Mouse (Mus musculus): ENCODE data around the gene Taf6l. TPM values are rescaled to one million over a fixed set of nuclear protein-coding genes. Genes with fewer than 3 reads are reported as not detected.
A peak's percentile ranks its signal among the peaks of the same experiment; 100 is the strongest.

The Taf6l gene
- total RNA-seq, 4 experiments from 2014 or later = 13.7 to 18.1 (median 15.9) TPM

DNA sequence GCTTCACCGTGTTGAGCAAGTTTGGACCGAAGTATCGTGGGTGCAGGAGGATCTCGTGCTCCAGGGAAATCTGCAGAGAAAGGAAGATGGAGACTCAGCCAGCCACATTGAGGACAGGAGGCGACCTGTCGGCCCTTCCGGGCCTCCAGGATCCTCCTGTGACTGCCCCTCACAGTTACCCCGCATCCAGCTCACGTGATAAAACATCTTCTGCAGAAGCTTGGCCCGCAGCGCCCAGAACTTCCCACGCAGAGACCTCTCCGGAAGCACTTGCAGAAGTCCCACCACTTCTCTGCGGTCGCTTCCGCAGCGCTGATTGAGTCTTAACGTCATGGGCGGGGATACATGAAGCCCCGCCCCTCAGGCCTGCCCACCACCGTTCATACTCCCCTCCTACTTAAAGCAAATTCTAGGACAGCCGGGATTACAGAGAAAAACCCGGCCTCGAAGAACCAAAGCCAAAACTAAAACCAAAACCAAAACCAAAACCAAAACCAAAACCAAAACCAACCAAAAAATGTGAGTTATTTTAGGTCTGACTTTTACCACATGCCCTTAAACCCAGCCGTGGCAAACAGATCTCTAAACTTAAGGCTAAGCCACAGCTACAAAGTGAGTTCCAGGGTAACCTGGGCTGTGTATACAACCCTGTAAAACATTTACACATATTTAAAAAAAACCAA lies 12.2 kb upstream of the Taf6l start, which contains the start of gene Polr2g:
Gene Polr2g, minus strand, starts transcription at position 314 of the 683 bp plus-strand sequence.
- DNase-seq (ENCODE audit: low spot score in 2 of 2) = peak; percentile 68 to 94

DNA sequence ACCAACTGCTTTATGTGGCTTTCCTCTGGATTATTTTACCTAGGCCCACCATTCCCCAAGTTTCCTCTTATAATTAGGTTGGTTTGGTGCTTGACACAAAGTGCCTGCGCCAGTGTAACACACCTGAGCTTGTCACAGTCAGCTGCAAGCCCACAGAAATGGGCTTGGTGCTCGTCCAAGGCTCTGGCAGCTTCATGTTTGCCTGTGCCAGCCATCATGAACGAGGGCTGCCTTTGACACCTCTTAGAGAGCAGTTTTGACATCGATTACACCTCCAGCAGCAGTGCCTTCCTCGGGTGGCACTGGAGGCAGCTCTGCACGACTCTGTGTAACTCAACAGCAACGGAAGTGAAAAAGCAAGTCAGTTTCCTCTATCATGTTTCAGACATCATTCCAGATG lies 4.0 kb upstream of the Taf6l start:
- DNase-seq (ENCODE audit: low spot score in 2 of 2) = no peak

DNA sequence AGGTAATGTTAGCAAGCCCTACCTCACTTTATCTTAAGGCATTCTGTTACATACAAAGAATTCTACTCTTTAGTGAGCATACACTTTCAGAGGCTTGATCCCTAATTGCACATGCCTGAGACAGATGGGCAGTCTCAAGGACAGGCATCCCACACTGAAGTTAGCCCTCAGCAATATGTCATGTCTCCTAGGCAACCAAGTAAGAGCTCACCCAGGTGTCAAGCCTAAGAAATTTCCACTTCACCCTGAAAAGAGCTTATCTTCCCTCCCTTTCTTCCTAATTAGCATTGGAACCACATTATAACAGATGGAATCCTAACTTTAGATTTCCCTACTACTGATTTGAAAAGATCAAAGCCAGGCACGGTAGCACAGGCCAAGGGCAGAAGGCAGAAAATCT lies 3.0 kb upstream of the Taf6l start:
- no peak for DNase-seq (ENCODE audit: low spot score in 2 of 2)

DNA sequence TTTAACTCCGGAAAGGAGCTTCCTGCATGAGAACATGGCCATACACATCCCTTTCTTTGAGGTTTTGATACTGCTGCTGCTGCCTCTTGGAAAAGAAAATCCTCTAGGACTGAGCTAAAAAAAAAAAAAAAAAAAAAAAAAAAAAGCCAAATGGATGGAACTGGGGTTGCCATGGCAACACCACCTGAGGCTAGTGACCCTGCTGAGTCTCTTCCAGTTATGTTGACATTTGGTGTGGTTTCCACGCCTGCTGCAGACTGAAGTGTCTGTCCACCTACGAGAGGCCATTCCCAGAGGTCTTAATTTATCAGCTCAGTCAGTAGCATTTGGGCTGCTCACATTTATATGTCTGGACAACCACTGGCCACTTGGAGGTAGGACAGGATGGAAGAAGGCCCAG lies 2.3 kb upstream of the Taf6l start:
- DNase-seq (ENCODE audit: low spot score in 2 of 2) = no peak

DNA sequence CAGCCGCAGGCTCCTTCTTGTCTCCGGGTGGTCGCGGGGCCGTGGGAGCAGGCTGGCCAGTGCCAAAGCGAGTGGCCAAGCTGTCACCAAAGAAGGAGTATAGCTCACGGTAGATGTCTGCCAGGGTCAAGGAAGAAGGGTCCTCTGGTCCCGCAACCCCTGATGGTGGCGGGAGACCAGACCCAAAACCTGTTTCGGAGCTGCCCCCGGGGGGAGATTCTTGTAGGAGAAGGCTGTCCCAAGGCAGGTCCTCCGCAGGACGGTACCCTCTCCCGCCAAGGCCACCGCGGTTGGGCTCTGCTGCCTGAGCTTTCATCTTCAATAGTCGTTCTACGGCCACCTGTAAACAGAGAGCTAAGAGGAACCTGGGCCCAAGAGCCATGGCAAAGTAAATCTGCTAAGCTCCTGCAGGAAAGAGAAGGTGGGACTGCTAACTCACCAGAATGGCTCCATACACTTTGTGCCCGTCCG lies 11.2 kb downstream of the Taf6l start:
- no peak for DNase-seq (ENCODE audit: low spot score in 2 of 2)

DNA sequence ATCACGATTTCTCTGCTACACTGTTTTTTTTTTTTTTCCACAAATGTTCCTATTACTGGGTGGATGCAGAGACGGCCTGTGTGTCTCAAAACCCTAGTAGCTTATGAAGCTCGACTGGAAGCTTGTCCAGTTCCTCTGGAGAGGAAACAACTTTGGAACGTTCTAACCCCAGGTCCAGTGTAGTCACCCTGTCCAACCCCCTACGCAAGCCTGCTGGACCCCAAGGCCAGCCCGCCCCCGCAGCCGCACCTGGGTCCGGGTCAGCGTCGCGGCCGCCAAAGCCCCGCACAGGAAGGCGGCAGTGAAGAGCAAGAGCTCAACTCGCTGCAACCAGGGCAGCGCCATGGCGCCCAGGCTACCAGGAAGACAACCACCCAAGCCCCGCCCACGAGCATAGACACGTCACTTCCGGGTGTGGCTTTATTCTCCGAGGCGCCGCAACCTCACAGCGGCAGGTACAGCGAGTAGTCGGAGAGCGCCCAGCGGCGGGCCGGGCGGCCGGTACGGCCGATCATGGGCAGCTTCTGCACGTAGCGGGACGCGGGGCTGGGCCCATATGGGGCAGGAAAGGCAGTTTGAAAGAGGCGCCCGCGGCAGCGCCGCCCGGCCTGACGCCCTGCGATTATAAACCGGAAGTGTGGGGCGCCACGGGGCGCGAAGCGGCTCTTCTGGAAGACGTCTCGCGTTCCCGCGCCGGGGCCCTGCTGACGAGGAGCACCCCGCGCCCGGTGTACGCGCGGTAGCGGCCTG lies 12.0 kb downstream of the Taf6l start, which contains the start of gene Tmem179b:
Gene Tmem179b, minus strand, starts transcription at position 382 of the 750 bp plus-strand sequence.
- DNase-seq (ENCODE audit: low spot score in 2 of 2) = peak; percentile 94 to 97

DNA sequence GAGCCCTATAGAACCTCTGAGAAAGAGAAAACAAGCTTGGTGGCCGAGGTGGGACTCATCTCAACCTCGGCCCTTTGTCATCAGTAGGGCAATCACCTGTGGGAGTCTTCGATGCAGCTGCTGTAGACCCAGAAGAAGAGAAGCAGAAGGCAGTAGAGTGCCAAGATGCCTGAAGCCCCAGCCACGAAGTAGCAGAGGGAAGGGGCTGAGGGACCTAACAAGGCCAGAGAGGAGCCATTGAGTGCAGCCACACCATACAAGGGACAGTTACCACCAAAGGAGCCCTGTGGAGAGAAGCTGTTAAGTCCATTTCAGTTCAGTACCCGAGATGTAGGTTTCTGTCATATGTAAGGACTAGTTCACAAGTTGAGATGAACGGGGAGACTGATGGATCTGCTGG lies 12.8 kb downstream of the Taf6l start:
- DNase-seq (ENCODE audit: low spot score in 2 of 2) = no peak

DNA sequence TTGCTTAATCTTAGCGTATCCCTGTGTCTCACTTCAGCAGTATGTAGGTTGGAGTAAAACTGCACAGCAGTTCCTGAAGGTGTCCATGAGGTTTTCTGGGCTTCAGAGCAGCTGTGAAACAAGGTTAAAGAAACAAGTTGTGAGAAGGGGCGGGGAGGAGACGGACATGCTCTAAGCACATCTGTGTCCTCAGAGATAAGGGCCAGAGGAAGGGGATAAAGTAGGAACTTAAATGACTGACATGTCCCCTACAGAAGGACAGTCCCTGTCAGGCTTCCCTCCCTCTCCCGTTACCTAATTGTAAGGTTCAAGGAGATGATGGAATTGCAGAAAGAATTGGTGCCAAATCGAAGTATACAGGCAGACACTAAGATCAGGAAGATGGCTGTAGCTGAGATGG lies 13.2 kb downstream of the Taf6l start:
- DNase-seq (ENCODE audit: low spot score in 2 of 2) = no peak

DNA sequence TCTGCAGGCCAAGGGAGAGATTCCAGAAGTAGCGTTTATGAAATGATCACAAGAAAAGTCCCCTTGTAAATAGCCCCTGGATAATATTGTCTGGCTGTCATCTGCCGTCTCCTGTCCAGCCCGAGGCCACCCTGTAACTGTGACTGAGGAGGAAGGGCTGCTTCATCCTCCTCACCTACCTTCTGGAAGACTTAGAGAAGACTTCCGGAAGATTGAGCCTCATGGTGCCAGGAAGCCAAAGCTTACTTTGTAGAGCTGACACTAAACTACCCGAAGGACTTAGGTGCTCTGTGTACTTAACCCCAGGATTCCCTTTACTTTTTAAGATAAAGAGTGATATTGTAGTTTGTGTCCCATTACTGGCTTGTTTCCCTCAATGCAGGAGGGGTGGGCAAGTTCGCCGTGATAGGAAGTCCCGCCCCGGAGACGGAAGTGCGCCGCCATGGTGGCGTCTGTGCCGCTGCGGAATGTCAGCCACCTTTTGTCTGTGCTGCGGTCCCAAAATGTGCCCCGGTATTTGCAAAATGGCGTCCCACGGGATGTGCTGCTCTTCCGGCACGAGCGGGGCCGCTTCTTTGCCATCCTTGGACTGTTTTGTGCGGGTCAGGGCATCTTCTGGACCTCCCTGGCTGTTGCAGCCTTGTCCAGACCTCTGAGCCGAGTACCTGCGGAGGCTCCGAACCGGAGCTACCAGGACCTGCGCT lies 15.5 kb downstream of the Taf6l start, which contains the start of gene Tmem223:
Gene Tmem223, plus strand, starts transcription at position 430 of the 704 bp plus-strand sequence.
- peak; percentile 62 to 70 for DNase-seq (ENCODE audit: low spot score in 2 of 2)

DNA sequence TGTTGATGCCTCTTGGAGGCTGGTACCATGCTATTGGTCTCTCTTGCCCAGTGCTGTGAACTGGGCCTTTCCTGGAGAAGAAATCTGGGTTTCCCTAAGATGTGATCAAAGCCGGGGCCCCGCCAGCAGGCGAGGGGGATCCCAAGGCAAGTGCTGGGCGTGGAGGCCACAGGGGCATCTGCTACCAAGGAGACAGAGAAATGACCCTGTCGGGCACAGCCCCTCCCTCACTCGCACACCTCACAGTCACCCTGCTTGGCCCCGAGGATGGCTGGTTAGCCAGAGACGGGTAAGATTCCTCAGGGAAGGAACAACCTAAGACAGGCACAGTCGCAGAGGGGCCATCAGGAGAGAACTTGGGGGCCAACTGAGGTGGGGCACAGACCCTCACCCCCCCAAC lies 20.7 kb downstream of the Taf6l start:
- DNase-seq (ENCODE audit: low spot score in 2 of 2) = no peak

DNA sequence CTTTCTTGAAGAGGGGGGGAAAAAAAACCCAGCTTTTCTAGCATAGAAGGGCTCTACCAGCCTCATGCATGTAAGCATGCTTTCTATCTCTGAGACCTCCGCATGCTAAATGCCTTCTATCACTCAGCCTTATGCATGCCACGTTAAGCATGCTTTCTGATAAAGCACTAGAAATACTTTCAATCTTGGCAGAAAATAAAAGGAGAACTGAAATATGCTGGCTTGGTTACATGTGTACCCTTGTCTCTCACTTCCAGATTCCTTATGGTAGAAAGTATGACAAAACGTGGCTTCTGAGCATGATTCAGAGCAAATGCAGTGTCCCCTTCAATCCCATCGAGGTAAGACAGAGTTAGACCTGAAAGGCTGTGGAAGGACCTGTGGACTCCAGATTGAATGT lies 22.9 kb downstream of the Taf6l start:
- DNase-seq (ENCODE audit: low spot score in 2 of 2) = no peak

DNA sequence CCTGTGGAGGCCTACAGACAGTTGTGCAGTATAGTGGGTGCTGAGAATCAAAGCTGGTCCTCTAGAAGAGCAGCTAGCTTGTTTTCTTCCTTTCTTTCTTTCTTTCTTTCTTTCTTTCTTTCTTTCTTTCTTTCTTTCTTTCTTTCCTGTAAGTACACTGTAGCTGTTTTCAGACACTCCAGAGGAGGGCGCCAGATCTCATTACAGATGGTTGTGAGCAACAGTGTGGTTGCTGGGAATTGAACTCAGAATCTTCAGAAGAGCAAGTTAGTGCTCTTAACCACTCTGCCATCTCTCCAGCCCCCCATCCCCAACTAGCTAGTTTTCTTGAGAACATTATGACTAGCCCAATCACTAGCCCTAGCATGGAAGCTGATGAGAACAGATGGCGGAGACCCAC lies 25.5 kb downstream of the Taf6l start:
- no peak for DNase-seq (ENCODE audit: low spot score in 2 of 2)

DNA sequence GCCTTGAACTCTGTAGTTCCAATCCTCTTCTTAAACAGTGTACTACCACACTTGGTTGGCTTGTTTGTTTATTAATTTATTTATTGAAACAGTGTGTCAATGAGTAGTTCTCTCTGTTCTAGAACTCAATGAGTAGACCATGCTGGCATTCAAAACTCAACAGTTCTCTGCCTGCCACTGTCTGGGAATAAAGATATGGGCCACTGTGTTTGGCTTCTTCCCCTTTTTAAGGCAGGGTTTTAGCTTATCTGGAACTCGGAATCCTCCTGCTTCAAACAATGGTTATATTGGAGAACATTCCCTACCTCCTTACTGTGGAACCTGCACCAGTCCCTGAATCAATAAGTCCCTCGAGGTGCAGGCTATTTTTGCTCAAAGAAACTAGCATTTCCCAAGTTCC lies 27.3 kb downstream of the Taf6l start:
- no peak for DNase-seq (ENCODE audit: low spot score in 2 of 2)

DNA sequence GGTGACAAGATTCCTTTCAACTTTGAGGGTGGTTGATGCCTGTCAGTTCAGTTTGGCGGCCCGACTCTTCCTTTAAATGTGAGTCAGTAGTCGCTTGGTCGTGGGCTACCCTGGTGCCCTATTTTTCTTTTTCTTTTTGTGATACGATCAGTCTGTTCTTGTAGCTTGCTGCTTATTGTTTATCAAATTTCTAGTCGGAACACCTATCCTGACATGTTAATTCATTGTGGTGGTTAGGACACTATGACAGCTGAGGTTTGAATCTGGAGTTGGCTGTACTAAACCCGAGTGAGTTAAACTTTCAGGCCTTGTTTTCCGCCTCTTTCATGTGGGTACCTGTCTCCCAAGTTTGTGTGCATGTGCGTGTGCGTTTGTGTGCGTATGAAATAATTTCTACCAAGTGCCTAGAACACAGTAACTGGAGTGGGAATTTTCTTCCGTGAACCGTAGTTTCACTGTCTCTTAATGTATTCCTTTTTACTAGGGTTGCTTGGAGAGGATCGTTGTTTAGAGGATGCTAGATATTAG lies 28.7 kb downstream of the Taf6l start:
- DNase-seq (ENCODE audit: low spot score in 2 of 2) = no peak

DNA sequence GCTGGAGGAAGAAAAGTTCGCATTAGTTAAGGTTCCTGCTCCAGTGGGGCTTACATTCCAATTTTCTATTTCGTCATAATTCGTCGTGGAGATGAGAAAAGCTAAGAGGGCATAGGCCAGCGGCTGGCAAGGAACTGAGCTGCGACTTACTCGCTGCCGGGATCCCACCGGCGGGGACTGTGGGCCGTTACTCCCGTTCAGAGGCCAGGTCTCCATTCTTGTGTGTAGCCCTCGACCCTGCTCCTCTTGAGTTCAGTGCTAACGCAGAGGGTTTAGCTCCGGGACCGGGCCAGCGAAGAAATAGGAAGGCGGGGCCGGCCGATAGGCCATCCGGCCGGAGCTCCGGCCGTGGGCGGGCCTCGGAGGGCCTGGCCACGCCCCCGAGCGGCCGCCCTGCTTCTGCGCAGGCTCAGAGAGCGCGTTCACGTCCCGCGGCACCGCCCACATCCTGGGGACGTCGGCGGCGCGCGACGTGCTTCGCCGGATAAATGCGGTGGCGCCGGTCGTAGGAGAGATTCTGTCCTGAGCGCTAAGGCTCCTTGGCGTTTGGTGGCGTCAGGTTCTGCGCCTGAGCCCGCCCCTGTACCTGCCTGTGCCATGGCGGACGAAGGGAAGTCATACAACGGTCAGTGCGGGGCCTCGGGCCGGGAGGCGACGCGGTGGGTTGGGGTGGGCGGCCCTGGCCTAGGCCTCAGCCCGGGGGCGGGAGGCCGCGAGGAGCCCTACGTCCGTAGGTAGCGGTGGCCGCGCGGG lies 29.4 kb downstream of the Taf6l start, which contains the start of gene Nxf1:
Gene Nxf1, plus strand, starts transcription at position 439 of the 753 bp plus-strand sequence.
- peak; percentile 81 to 93 for DNase-seq (ENCODE audit: low spot score in 2 of 2)

DNA sequence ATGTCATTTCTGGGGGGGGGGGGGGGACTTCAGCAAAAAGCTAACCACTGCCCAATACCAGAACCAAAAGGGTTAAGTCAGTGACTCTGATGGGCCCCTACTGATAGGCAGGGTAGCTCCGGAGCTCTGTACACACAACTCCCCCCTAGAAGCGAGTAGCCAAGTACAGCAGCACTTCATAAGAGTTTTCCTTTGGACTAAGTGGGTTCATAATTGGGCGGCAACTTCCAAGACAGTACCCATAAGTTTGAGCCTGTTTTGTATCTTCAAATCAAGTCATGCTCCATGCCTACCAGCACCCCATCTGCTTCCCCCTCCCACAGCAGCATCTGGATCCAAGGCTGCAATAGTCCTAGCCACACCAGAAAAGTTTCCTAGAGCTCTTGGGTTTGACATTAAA lies 30.6 kb downstream of the Taf6l start:
- DNase-seq (ENCODE audit: low spot score in 2 of 2) = no peak

DNA sequence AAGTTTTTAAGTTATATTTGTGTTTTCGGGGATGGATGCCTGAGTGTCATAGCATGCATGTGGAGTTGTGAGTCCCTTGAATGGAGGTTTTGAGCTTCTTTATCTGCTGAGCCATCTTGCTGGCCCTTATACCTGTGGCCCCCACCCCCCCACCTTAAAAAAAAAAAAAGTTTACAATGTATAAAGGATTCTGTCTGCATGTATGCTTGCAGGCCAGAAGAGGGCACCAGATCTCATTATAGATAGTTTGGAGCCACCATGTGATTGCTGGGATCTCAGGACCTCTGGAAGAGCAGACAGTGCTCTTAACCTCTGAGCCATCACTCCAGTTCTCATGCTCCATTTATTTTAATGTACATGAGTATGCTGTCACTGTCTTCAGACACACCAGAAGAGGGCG lies 38.8 kb downstream of the Taf6l start:
- no peak for DNase-seq (ENCODE audit: low spot score in 2 of 2)

DNA sequence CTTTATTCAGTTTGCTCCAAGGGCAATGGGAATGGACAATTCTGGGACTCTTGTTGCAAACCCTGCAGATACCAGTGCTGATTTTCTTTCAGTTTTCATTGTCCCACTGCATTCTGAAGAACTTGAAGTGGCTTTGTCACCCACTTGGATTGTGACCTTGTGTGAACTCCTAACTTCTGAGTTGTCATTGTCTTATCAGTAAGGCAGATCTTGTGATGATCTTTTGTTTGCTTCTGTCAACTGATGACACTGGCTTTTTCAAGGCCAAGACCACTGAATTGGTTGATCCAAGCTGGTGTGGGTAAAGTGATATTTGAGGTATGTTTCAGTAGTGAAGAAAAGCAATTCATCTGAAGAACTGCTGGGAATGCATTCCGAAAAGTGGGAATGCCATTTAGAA lies 40.8 kb downstream of the Taf6l start:
- no peak for DNase-seq (ENCODE audit: low spot score in 2 of 2)

DNA sequence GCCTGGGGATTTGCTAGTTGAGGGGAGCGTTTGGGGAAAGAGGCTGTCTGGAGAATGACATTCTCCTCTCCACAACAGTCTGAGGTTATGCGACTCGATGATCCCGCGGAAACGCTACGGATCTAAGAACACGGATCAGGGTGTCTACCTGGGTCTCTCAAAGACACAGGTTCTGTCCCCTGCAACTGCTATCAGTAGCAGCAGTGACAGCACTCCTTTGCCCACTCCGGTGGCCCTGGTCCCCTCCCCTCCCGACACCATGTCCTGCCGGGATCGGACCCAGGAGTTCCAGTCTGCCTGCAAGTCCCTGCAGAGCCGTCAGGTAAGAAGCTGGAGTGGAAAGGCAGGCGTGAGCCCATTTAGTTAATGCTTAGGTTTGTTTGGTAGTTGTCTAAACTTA lies 44.0 kb downstream of the Taf6l start:
- no peak for DNase-seq (ENCODE audit: low spot score in 2 of 2)

DNA sequence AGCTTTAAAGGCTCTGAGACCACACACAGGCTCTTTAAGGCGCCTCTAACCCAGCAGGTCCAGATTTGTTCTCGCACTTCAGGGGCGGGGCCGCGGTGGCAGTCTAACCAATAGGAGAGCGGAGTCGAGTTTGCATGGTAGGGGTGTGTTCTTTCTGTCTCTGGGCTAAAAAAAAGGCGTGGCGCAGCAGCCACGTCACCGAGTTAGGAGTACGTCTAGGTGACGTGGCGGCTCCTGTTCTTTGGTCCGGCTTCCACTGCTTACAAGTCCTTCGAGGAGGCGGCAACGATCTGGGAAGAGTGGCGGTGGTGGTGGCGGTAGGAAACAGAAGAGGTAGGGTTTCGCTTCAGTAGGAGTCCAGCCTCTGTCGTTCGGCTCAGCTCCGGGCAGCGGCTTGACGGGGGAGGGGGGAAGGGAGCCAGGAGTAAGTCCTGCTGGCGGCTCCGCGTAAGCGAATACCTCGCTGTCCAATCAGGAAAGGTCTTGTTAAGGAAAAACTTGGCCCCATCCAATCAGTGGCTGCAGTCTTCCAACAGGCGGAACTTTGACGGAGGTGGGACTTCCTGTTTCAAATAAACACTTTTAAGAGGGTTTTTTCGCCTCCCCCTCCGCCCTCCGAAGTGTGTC lies 44.9 kb downstream of the Taf6l start, which contains the start of gene Stx5a:
Gene Stx5a, plus strand, starts transcription at position 171 of the 627 bp plus-strand sequence.
- peak; percentile 93 to 97 for DNase-seq (ENCODE audit: low spot score in 2 of 2)
